Mouse (Mus musculus) retina, postnatal 7 days (tissue): ENCODE data around the gene Slc25a24.

Experiments
- DNase-seq: peaks from one replicate; pipeline ENCODE4 v3.0.0-alpha.2; 2012; ENCODE audit warnings: low read depth, low spot score

The Slc25a24 gene

GRCm38 (mm10) chr3:109169121-109169520 lies 46.2 kb downstream of the Slc25a24 start:
- DNase-seq = no peak

- peak; percentile 36 for DNase-seq
Observed at GRCm38 (mm10) chr3:109171070-109171778, 48.3 kb downstream of the Slc25a24 start.

GRCm38 (mm10) chr3:109174394-109174793 lies 51.4 kb downstream of the Slc25a24 start:
- no peak for DNase-seq

GRCm38 (mm10) chr3:109178705-109179104 lies 55.8 kb downstream of the Slc25a24 start:
- DNase-seq = no peak

GRCm38 (mm10) chr3:109179528-109180076 lies 56.7 kb downstream of the Slc25a24 start:
- no peak for DNase-seq

- DNase-seq = no peak
Observed at GRCm38 (mm10) chr3:109196166-109196565, 73.2 kb downstream of the Slc25a24 start.

- DNase-seq = no peak
Observed at GRCm38 (mm10) chr3:109199280-109199679, 76.3 kb downstream of the Slc25a24 start.

- DNase-seq = no peak
Observed at GRCm38 (mm10) chr3:109212322-109212721, 89.4 kb downstream of the Slc25a24 start.

GRCm38 (mm10) chr3:109216352-109216751 lies 93.4 kb downstream of the Slc25a24 start:
- DNase-seq = no peak
